Mouse (Mus musculus) CH12F3 (cell line): ENCODE data around the gene Gm10447.

Experiments used
- in situ Hi-C: fragments of 300-500 bp; cut with MboI; formaldehyde crosslinking; loops from 2 replicates; pipeline ENCODE4 v1.14.3; 2020; ENCODE audit warnings: low sequenced_read_pairs

Gene Gm10447

GRCm38 (mm10) chr11:53456474-53457371, at the start of gene Gm10447, which contains the start of gene Shroom1:
Gm10447 (minus strand) TSS chr11:53457110.
Shroom1 (plus strand) TSS chr11:53457205.
- in situ Hi-C loops, result no loop called here

- in situ Hi-C loops, result no loop called here
Observed at GRCm38 (mm10) chr11:53505026-53505663, 48.2 kb upstream of the Gm10447 start.

- in situ Hi-C loops, result no loop called here
Observed at GRCm38 (mm10) chr11:53504376-53504775, 47.5 kb upstream of the Gm10447 start.

GRCm38 (mm10) chr11:53503738-53504137, 46.8 kb upstream of the Gm10447 start:
- in situ Hi-C loops, result no loop called here

- in situ Hi-C loops, result no loop called here
Observed at GRCm38 (mm10) chr11:53502039-53502765, 45.3 kb upstream of the Gm10447 start.

GRCm38 (mm10) chr11:53500569-53500968, 43.7 kb upstream of the Gm10447 start:
- in situ Hi-C loops, result no loop called here

GRCm38 (mm10) chr11:53496946-53497345, 40.0 kb upstream of the Gm10447 start:
- in situ Hi-C loops, result no loop called here

- in situ Hi-C loops, result no loop called here
Observed at GRCm38 (mm10) chr11:53495417-53495816, 38.5 kb upstream of the Gm10447 start.

GRCm38 (mm10) chr11:53493243-53493955, 36.5 kb upstream of the Gm10447 start:
- in situ Hi-C loops, result no loop called here

- in situ Hi-C loops, result no loop called here
Observed at GRCm38 (mm10) chr11:53491954-53492401, 35.1 kb upstream of the Gm10447 start.

- in situ Hi-C loops, result no loop called here
Observed at GRCm38 (mm10) chr11:53489421-53489820, 32.5 kb upstream of the Gm10447 start.

GRCm38 (mm10) chr11:53489007-53489406, 32.1 kb upstream of the Gm10447 start:
- in situ Hi-C loops, result no loop called here

- in situ Hi-C loops, result no loop called here
Observed at GRCm38 (mm10) chr11:53486822-53487594, 30.1 kb upstream of the Gm10447 start.

- in situ Hi-C loops, result no loop called here
Observed at GRCm38 (mm10) chr11:53486351-53486750, 29.4 kb upstream of the Gm10447 start.

GRCm38 (mm10) chr11:53485719-53486118, 28.8 kb upstream of the Gm10447 start:
- in situ Hi-C loops, result no loop called here

GRCm38 (mm10) chr11:53483159-53483891, 26.4 kb upstream of the Gm10447 start:
- in situ Hi-C loops, result no loop called here

- in situ Hi-C loops, result no loop called here
Observed at GRCm38 (mm10) chr11:53481088-53481730, 24.3 kb upstream of the Gm10447 start.

- in situ Hi-C loops, result no loop called here
Observed at GRCm38 (mm10) chr11:53479783-53480301, 22.9 kb upstream of the Gm10447 start, which contains the start of the genes Gm9945 and Sowaha. Gm9945 (plus strand) TSS chr11:53480166. Sowaha (minus strand) TSS chr11:53480274.
